Mouse (Mus musculus): Measurements from ENCODE around the gene Trank1. TPM values are rescaled to one million over a fixed set of nuclear protein-coding genes. Genes with fewer than 3 reads are reported as not detected.

Gene Trank1
- polyA plus RNA-seq, 1 experiment from 2014 or later: 0.05 TPM

- Histone ChIP-seq H3K36me3 (ENCODE audit: control insufficient read depth, insufficient read depth, low read length) (no peaks in the 10 kb centered on the region), H3K4me3 (ENCODE audit: control insufficient read depth in 1 of 2, insufficient read depth in 1 of 2, low read depth in 1 of 2, low read length in 2 of 2) (no peak overlapping the region), H3K9ac (ENCODE audit: low read length) (no peak overlapping the region), H3K27ac (replicated peaks in 1 of 2; ENCODE audit: control insufficient read depth in 1 of 2, insufficient read depth in 1 of 2, low read depth in 2 of 2, low read length in 2 of 2) (no peak overlapping the region), H3K9me3 (ENCODE audit: control insufficient read depth, low read length) (no peaks in the 10 kb centered on the region), H3K27me3 (ENCODE audit: control insufficient read depth, insufficient read depth, low read length) (no peaks in the 10 kb centered on the region), H3K4me2 (ENCODE audit: low read length) (no peak overlapping the region), H3K4me1 (ENCODE audit: control insufficient read depth in 2 of 2, insufficient read depth in 2 of 2, low read length in 2 of 2) (no peaks in the 10 kb centered on the region)
- no peak for ATAC-seq (ENCODE audit: insufficient number of reproducible peaks, insufficient read depth, low FRiP score, low read depth)
- WGBS: 77% methylated on average over 9 of the region's 9 CpGs
Measured at GRCm38 (mm10) chr9:111381056-111382025, 69.8 kb downstream of the Trank1 start.

- Histone ChIP-seq H3K9ac (ENCODE audit: low read length) (no peak overlapping the region), H3K4me2 (ENCODE audit: low read length) (no peak overlapping the region), H3K36me3 (ENCODE audit: control insufficient read depth, insufficient read depth, low read length) (no peaks in the 10 kb centered on the region), H3K4me3 (ENCODE audit: control insufficient read depth in 1 of 2, insufficient read depth in 1 of 2, low read depth in 1 of 2, low read length in 2 of 2) (no peak overlapping the region), H3K4me1 (ENCODE audit: control insufficient read depth in 2 of 2, insufficient read depth in 2 of 2, low read length in 2 of 2) (no peaks in the 10 kb centered on the region), H3K27me3 (ENCODE audit: control insufficient read depth, insufficient read depth, low read length) (no peaks in the 10 kb centered on the region), H3K27ac (replicated peaks in 1 of 2; ENCODE audit: control insufficient read depth in 1 of 2, insufficient read depth in 1 of 2, low read depth in 2 of 2, low read length in 2 of 2) (no peak overlapping the region), H3K9me3 (ENCODE audit: control insufficient read depth, low read length) (no peaks in the 10 kb centered on the region)
- ATAC-seq (ENCODE audit: insufficient number of reproducible peaks, insufficient read depth, low FRiP score, low read depth): no peak
- WGBS: 91% methylated on average over 6 of the region's 6 CpGs
Measured at GRCm38 (mm10) chr9:111382469-111382868, 70.9 kb downstream of the Trank1 start.

- 89% methylated on average over 3 of the region's 3 CpGs for WGBS
Measured at GRCm38 (mm10) chr9:111383046-111383445, 71.5 kb downstream of the Trank1 start.

GRCm38 (mm10) chr9:111383756-111384155 is 72.2 kb downstream of the Trank1 start:
- Histone ChIP-seq H3K4me3 (ENCODE audit: control insufficient read depth in 1 of 2, insufficient read depth in 1 of 2, low read depth in 1 of 2, low read length in 2 of 2) (no peak overlapping the region), H3K9ac (ENCODE audit: low read length) (no peak overlapping the region), H3K36me3 (ENCODE audit: control insufficient read depth, insufficient read depth, low read length) (no peaks in the 10 kb centered on the region), H3K9me3 (ENCODE audit: control insufficient read depth, low read length) (no peaks in the 10 kb centered on the region), H3K27me3 (ENCODE audit: control insufficient read depth, insufficient read depth, low read length) (no peaks in the 10 kb centered on the region), H3K4me1 (ENCODE audit: control insufficient read depth in 2 of 2, insufficient read depth in 2 of 2, low read length in 2 of 2) (no peaks in the 10 kb centered on the region), H3K4me2 (ENCODE audit: low read length) (no peak overlapping the region), H3K27ac (replicated peaks in 1 of 2; ENCODE audit: control insufficient read depth in 1 of 2, insufficient read depth in 1 of 2, low read depth in 2 of 2, low read length in 2 of 2) (no peak overlapping the region)
- no peak for ATAC-seq (ENCODE audit: insufficient number of reproducible peaks, insufficient read depth, low FRiP score, low read depth)
- 77% methylated on average over 3 of the region's 3 CpGs for WGBS

More at GRCm38 (mm10) chr9:111383046-111383445, 71.5 kb downstream of the Trank1 start:
- Histone ChIP-seq H3K4me1 (ENCODE audit: control insufficient read depth in 2 of 2, insufficient read depth in 2 of 2, low read length in 2 of 2) (no peaks in the 10 kb centered on the region), H3K27ac (replicated peaks in 1 of 2; ENCODE audit: control insufficient read depth in 1 of 2, insufficient read depth in 1 of 2, low read depth in 2 of 2, low read length in 2 of 2) (no peak overlapping the region), H3K27me3 (ENCODE audit: control insufficient read depth, insufficient read depth, low read length) (no peaks in the 10 kb centered on the region), H3K9ac (ENCODE audit: low read length) (no peak overlapping the region), H3K4me3 (ENCODE audit: control insufficient read depth in 1 of 2, insufficient read depth in 1 of 2, low read depth in 1 of 2, low read length in 2 of 2) (no peak overlapping the region), H3K4me2 (ENCODE audit: low read length) (no peak overlapping the region), H3K9me3 (ENCODE audit: control insufficient read depth, low read length) (no peaks in the 10 kb centered on the region), H3K36me3 (ENCODE audit: control insufficient read depth, insufficient read depth, low read length) (no peaks in the 10 kb centered on the region)
- ATAC-seq (ENCODE audit: insufficient number of reproducible peaks, insufficient read depth, low FRiP score, low read depth): no peak

GRCm38 (mm10) chr9:111385526-111386491 is 74.3 kb downstream of the Trank1 start:
- no peaks in the 10 kb centered on the region for H3K36me3 ChIP-seq (ENCODE audit: control insufficient read depth, insufficient read depth, low read length)
- no peak for ATAC-seq (ENCODE audit: insufficient number of reproducible peaks, insufficient read depth, low FRiP score, low read depth)
- H3K9ac ChIP-seq (ENCODE audit: low read length): no peak overlapping the region
- H3K4me2 ChIP-seq (ENCODE audit: low read length): no peak overlapping the region
- no peaks in the 10 kb centered on the region for H3K27me3 ChIP-seq (ENCODE audit: control insufficient read depth, insufficient read depth, low read length)
- H3K9me3 ChIP-seq (ENCODE audit: control insufficient read depth, low read length): no peaks in the 10 kb centered on the region
- H3K27ac ChIP-seq (replicated peaks in 1 of 2; ENCODE audit: control insufficient read depth in 1 of 2, insufficient read depth in 1 of 2, low read depth in 2 of 2, low read length in 2 of 2): no peak overlapping the region
- WGBS: 85% methylated on average over 5 of the region's 5 CpGs
- H3K4me3 ChIP-seq (ENCODE audit: control insufficient read depth in 1 of 2, insufficient read depth in 1 of 2, low read depth in 1 of 2, low read length in 2 of 2): no peak overlapping the region
- no peaks in the 10 kb centered on the region for H3K4me1 ChIP-seq (ENCODE audit: control insufficient read depth in 2 of 2, insufficient read depth in 2 of 2, low read length in 2 of 2)

- WGBS: 72% methylated on average over 2 of the region's 2 CpGs
- no peak for ATAC-seq (ENCODE audit: insufficient number of reproducible peaks, insufficient read depth, low FRiP score, low read depth)
- Histone ChIP-seq H3K4me2 (ENCODE audit: low read length) (no peak overlapping the region), H3K36me3 (ENCODE audit: control insufficient read depth, insufficient read depth, low read length) (no peaks in the 10 kb centered on the region), H3K4me1 (ENCODE audit: control insufficient read depth in 2 of 2, insufficient read depth in 2 of 2, low read length in 2 of 2) (no peaks in the 10 kb centered on the region), H3K27ac (replicated peaks in 1 of 2; ENCODE audit: control insufficient read depth in 1 of 2, insufficient read depth in 1 of 2, low read depth in 2 of 2, low read length in 2 of 2) (no peak overlapping the region), H3K9ac (ENCODE audit: low read length) (no peak overlapping the region), H3K4me3 (ENCODE audit: control insufficient read depth in 1 of 2, insufficient read depth in 1 of 2, low read depth in 1 of 2, low read length in 2 of 2) (no peak overlapping the region), H3K9me3 (ENCODE audit: control insufficient read depth, low read length) (no peaks in the 10 kb centered on the region), H3K27me3 (ENCODE audit: control insufficient read depth, insufficient read depth, low read length) (no peaks in the 10 kb centered on the region)
Measured at GRCm38 (mm10) chr9:111386569-111386968, 75.0 kb downstream of the Trank1 start.

GRCm38 (mm10) chr9:111387576-111387975 is 76.0 kb downstream of the Trank1 start:
- Histone ChIP-seq H3K36me3 (ENCODE audit: control insufficient read depth, insufficient read depth, low read length) (no peaks in the 10 kb centered on the region), H3K4me1 (ENCODE audit: control insufficient read depth in 2 of 2, insufficient read depth in 2 of 2, low read length in 2 of 2) (no peaks in the 10 kb centered on the region), H3K27me3 (ENCODE audit: control insufficient read depth, insufficient read depth, low read length) (no peaks in the 10 kb centered on the region), H3K9me3 (ENCODE audit: control insufficient read depth, low read length) (no peaks in the 10 kb centered on the region), H3K27ac (replicated peaks in 1 of 2; ENCODE audit: control insufficient read depth in 1 of 2, insufficient read depth in 1 of 2, low read depth in 2 of 2, low read length in 2 of 2) (no peak overlapping the region), H3K4me2 (ENCODE audit: low read length) (no peak overlapping the region), H3K4me3 (ENCODE audit: control insufficient read depth in 1 of 2, insufficient read depth in 1 of 2, low read depth in 1 of 2, low read length in 2 of 2) (no peak overlapping the region), H3K9ac (ENCODE audit: low read length) (no peak overlapping the region)
- ATAC-seq (ENCODE audit: insufficient number of reproducible peaks, insufficient read depth, low FRiP score, low read depth): no peak
- WGBS: 70% methylated on average over 4 of the region's 4 CpGs
